Mouse (Mus musculus): ENCODE data around the gene Ptprd.

DNA sequence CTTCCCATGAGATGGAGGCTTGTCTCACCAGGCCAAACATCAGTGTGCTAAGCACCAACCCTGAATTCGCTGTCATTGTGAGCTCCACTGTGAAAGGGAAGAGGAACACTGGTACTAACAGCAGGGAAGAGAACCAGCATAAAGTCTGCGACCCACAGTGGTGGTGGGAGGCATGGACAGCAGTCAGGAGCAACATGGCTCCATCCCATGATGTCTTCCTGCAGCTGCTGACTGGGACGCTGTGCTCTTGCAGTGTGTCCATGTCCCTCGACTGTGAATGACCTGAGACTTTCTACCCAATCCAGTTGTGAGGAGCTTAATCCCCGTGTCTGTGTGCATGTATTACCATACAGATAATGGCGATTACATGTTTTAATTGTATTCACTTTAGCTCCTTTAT lies 1967.4 kb downstream of the Ptprd start:
- TF ChIP-seq ZC3H11A (IDR thresholded peaks at IDR 0.05; ENCODE audit: borderline replicate concordance, low read depth, low read length) (no peak), MAFK (IDR thresholded peaks at IDR 0.05; ENCODE audit: insufficient read depth, low read depth, low read length) (no peak), CHD2 (IDR thresholded peaks at IDR 0.05; ENCODE audit: low read depth, low read length) (no peak), ZNF384 (IDR thresholded peaks at IDR 0.05; ENCODE audit: low read depth, low read length) (no peak), HCFC1 (IDR thresholded peaks at IDR 0.05; ENCODE audit: borderline replicate concordance, insufficient read depth, low read length) (no peak)
